Mouse (Mus musculus): ENCODE measurements around the gene Gm6337. TPM values are rescaled to one million over a fixed set of nuclear protein-coding genes. Genes with fewer than 3 reads are reported as not detected.
"Not testable (repeated sequence)": the region's sequence is repeated elsewhere in the genome, so short reads cannot be mapped to it uniquely, and the experiment has no call there.

Gm6337 gene
- 0.16 TPM in 1 of 2 replicates, not detected in the other for polyA plus RNA-seq (2015; fragmentation: Nextera tagmentation; extraction: Ambion mirVana)

DNA sequence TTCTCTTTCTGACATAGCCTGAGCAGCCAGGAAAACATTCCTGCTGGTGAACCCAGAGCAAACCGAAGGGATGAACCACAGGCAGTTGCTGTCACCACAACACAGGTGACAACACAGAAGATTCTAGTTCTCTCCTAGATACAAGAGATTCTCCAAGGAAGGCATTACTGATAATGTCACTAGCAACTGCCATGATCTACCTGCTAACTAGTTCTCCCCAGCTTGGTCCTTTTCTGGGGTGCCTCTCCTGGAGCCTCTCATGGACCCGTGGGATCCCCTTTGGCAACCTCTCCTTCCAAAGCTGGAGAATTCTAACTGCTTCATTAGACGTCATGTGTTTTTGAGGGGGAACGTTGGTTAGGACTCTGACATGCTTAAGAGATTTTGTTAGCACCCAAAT, at the start of gene Gm6337:
Gene Gm6337, minus strand, starts transcription at position 101 of the 400 bp plus-strand sequence.
- H3K9ac ChIP-seq (ENCODE audit: low read depth, low read length); H3K4me2 ChIP-seq (ENCODE audit: low read length); H3K4me3 ChIP-seq (ENCODE audit: low read length); H3K4me1 ChIP-seq (ENCODE audit: control insufficient read depth, insufficient read depth, low read depth, low read length); H3K9me3 ChIP-seq (ENCODE audit: control insufficient read depth, low read length); ATAC-seq; H3K36me3 ChIP-seq (ENCODE audit: control insufficient read depth, insufficient read depth, low read length); H3K27ac ChIP-seq (ENCODE audit: low read depth, low read length); H3K27me3 ChIP-seq (replicated peaks; ENCODE audit: control insufficient read depth, insufficient read depth, low read length): not testable (repeated sequence)
- WGBS: 75% methylated on average over 2 of the region's 4 CpGs

DNA sequence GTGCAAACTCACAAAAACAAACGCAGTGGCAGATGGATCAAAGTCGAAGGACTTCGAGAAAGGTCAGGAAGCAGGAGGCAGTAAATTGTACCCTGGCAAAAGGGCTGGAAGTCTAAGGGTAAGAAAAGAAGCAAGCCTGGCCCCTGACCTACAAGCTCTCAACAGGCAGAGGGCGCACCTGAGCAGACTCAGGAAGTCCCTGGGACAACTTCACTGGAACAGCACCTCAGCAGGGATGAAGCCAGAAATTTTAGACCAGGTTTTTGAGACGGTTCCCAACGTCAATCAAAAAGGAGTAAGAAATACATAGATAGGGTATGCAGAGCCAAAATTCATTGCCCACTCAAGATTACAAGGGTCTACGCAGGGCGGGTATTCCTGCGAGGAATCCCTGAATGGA, 49.4 kb upstream of the Gm6337 start:
- H3K4me1 ChIP-seq (ENCODE audit: control insufficient read depth, insufficient read depth, low read depth, low read length); H3K9ac ChIP-seq (ENCODE audit: low read depth, low read length); ATAC-seq; H3K36me3 ChIP-seq (ENCODE audit: control insufficient read depth, insufficient read depth, low read length); H3K27ac ChIP-seq (ENCODE audit: low read depth, low read length); H3K9me3 ChIP-seq (ENCODE audit: control insufficient read depth, low read length); H3K27me3 ChIP-seq (replicated peaks; ENCODE audit: control insufficient read depth, insufficient read depth, low read length): not testable (repeated sequence)
- WGBS: 14% methylated on average over 8 of the region's 9 CpGs
- peak overlapping the region; percentile 41 for H3K4me3 ChIP-seq (ENCODE audit: low read length)
- peak overlapping the region; percentile 50 for H3K4me2 ChIP-seq (ENCODE audit: low read length)

DNA sequence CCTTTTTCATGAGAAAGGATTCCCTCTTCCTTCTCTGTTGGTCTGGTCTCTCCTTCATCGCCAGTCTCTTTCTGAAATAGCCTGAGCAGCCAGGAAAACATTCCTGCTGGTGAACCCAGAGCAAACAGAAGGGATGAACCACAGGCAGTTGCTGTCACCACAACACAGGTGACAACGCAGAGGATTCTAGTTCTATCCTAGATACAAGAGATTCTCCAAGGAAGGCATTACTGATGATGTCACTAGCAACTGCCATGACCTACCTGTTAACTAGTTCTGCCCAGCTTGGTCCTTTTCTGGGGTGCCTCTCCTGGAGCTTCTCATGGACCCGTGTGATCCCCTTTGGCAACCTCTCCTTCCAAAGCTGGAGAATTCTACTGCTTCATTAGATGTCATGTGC, 35.8 kb upstream of the Gm6337 start, which contains the start of gene Gm8206:
Gene Gm8206, minus strand, starts transcription at position 101 of the 400 bp plus-strand sequence.
- H3K4me1 ChIP-seq (ENCODE audit: control insufficient read depth, insufficient read depth, low read depth, low read length); H3K4me3 ChIP-seq (ENCODE audit: low read length); H3K9me3 ChIP-seq (ENCODE audit: control insufficient read depth, low read length); H3K4me2 ChIP-seq (ENCODE audit: low read length); H3K27me3 ChIP-seq (replicated peaks; ENCODE audit: control insufficient read depth, insufficient read depth, low read length); ATAC-seq; H3K9ac ChIP-seq (ENCODE audit: low read depth, low read length); H3K27ac ChIP-seq (ENCODE audit: low read depth, low read length); H3K36me3 ChIP-seq (ENCODE audit: control insufficient read depth, insufficient read depth, low read length): not testable (repeated sequence)
- 83% methylated on average over 2 of the region's 3 CpGs for WGBS

Other genes starting within 250 kb of the Gm6337 start
- gene Gm3424, start 227.9 kb downstream of the Gm6337 start, polyA plus RNA-seq (2015; fragmentation: Nextera tagmentation; extraction: Ambion mirVana): not detected in 2 replicates
- gene Gm8237, start 177.9 kb downstream of the Gm6337 start, polyA plus RNA-seq (2015; fragmentation: Nextera tagmentation; extraction: Ambion mirVana): 1.7 and 2.3 TPM in 2 replicates
- 4.1 and 5.5 TPM in 2 replicates for gene Gm3248, start 96.5 kb downstream of the Gm6337 start, polyA plus RNA-seq (2015; fragmentation: Nextera tagmentation; extraction: Ambion mirVana)
- not detected in 2 replicates for gene Gm3453, start 79.1 kb downstream of the Gm6337 start, polyA plus RNA-seq (2015; fragmentation: Nextera tagmentation; extraction: Ambion mirVana)
- gene Gm8206, start 35.7 kb upstream of the Gm6337 start, polyA plus RNA-seq (2015; fragmentation: Nextera tagmentation; extraction: Ambion mirVana): 6.1 and 9.0 TPM in 2 replicates
- 4.9 and 5.1 TPM in 2 replicates for gene Gm3468, start 50.4 kb upstream of the Gm6337 start, polyA plus RNA-seq (2015; fragmentation: Nextera tagmentation; extraction: Ambion mirVana)
- gene Gm3476, start 67.5 kb upstream of the Gm6337 start, polyA plus RNA-seq (2015; fragmentation: Nextera tagmentation; extraction: Ambion mirVana): not detected in 2 replicates
- gene Gm21560, start 161.0 kb upstream of the Gm6337 start, polyA plus RNA-seq (2015; fragmentation: Nextera tagmentation; extraction: Ambion mirVana): not detected in 2 replicates
- 10.7 and 10.8 TPM in 2 replicates for gene Gm3411, start 229.0 kb upstream of the Gm6337 start, polyA plus RNA-seq (2015; fragmentation: Nextera tagmentation; extraction: Ambion mirVana)
- not detected in 2 replicates for gene Gm21103, start 246.6 kb upstream of the Gm6337 start, polyA plus RNA-seq (2015; fragmentation: Nextera tagmentation; extraction: Ambion mirVana)